Mouse (Mus musculus) embryo, embryonic 10.5 days (tissue): ENCODE measurements around the gene Gm28308.
A peak's percentile ranks its signal among the peaks of the same experiment; 100 is the strongest.

Experiments used
- DNase-seq: peaks from one replicate; pipeline ENCODE4 v3.0.0-alpha.2; 2015; ENCODE audit warnings: low spot score

Gm28308 gene

DNA sequence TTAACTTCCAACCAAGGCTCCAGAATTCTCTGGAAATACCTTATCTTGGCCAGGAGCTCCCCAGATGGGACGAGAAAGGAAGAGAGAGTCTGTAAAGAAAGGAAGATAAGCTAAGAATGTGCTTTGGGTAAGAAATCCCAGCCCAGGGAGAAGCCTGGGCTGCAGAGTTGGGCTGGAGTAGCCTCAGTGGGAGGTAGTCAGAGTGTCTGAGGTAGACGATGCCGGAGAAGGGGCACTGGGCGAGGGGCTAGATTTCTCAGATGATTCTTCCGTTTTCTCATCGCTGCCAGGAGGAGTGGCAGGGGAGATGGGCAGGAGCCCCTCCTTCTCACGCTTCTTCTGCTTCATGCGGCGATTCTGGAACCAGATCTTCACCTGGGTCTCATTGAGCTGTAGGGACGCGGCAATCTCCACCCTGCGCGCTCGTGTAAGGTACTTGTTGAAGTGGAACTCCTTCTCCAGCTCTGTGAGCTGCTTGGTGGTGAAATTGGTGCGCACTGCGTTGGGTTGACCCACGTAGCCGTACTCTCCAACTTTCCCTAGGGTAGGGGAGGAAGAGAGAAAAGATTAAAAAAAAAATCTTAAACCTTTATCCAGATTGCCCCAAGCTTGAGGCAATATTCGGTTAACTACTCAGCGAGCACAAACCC lies 56.5 kb downstream of the Gm28308 start:
- DNase-seq = peak; percentile 31

DNA sequence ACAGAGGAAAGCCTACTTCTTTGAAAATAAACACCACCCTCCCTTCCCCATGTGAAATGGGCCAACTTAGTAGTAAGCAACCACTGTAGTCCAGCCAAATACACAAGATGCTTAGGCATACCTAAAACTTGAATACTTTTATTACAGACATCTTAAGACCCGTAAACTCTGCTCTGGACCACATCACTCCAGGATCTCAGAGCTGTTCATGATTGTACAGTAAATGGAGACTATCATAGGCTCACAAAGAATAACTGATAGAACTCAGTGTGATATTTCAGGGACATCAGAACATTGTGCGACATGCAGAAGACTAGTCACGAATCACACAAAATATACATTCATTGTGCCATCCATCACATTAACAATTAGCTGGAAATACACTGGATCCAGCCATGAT lies 57.7 kb downstream of the Gm28308 start:
- no peak for DNase-seq

GRCm38 (mm10) chr6:52154044-52154443 lies 59.1 kb downstream of the Gm28308 start:
- no peak for DNase-seq

DNA sequence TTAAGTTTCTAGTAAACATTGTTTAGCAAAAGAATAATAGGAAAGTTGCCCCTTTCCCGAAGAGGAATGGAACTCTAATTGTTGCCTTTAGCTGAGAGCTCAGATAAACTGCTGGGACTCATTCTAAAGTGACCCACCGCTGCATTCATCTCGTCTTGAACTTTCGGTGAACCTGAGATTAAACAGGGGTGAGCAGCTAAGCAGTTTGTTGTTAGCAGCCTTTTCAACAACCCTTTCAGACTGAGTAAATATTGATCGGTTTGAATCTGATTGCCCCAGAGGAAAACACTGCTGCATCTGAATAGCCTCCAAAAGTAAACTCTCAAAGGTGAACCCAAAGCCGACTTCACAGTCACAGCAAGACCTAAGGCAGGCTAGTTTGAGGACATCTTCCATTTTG lies 59.9 kb downstream of the Gm28308 start:
- peak; percentile 77 for DNase-seq

DNA sequence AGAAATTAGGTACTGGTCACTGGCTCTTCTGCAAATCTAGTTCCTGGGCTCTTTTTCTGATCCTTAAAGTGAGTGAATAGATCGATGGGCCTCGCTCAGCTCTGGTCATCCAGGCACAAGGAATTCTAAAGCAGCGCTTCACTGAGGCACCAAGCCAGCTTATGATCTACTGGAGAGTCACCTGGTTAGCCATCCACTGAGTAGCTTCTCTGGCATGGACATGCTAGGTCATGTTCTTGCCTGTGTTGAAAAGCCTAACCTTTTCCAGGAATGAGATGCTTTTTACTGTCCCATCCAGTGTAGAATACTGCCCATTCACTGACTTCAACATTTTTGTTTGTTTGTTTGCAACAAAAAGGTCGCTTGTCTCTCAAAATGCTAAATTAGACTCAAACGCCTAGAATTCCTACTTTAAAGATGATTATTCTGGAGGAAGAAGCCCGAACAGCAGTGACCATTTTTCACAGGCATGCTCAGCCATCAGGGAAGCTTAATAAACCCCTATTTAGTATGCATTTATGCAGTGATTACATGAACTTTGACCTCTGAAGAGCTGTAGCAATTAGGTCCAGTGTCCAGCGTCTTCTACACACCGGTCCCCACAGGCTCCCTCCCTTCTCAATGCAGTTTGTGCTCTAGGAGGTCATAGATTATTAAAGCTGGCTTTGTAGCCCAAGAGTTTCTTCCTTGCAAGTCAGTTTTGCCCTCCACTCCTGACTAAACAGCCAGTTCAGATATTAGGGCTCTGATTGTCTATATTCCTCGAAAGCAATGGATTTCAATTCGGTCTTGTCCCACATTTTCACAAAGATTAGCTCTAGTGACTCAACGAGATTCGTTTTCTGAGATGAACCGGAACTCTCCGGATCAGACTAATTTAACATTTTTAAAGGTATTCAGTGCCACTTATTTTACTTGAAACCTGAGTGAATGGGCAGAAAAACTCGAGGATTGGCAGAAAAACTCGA lies 60.6 kb downstream of the Gm28308 start:
- DNase-seq = peak; percentile 60

GRCm38 (mm10) chr6:52151571-52151970 lies 61.6 kb downstream of the Gm28308 start:
- DNase-seq = peak; percentile 47

DNA sequence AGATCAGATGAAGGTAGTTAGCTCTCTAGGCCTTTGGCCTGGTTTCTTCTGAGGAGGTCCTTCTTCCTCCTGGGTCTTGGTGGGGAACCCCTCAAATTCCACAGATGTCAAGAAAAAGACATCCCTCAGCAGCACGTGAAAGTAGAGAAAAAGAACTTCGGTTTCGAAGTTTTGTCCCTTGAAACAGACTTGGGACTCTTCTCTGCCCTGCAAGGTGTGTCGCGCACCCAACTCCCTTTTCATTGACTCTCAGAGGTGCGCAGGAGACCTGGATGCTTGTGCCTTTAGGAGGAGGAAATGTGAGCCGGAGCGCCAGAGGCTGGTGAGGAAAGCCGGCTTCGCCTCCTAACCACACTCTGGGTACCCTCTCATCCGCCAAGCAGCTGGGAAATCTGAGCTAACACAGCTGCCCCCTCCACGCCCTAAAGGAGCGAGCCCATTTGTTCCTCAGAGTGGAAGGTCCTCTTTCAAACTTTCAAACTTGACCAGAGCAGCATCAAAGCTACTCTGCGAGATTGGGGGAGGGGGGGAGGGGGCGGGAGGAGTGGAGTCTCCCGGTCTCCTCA lies 62.7 kb downstream of the Gm28308 start:
- DNase-seq = peak; percentile 76

GRCm38 (mm10) chr6:52139115-52139514 lies 74.0 kb downstream of the Gm28308 start:
- no peak for DNase-seq

DNA sequence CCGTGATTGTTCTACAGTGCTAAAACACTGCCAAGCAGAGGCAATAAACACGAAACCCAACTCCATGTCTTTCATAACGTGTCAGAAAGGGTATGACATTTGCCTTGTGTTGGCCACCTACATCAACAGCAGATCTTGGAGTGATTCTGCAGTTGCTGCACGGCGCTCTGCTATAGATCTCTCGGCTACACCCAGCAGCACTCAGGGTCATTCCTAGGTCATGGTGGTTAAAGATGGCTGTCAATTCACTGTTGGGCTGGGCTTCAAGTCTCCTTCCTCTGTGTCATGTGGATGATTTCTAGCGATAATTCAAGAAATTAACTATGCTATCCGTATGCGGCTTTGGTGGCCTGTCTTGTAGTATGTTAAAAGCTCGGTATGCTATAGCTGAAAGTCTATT lies 74.6 kb downstream of the Gm28308 start:
- peak; percentile 60 for DNase-seq

- DNase-seq = peak; percentile 83
Observed at GRCm38 (mm10) chr6:52137841-52138535, 75.2 kb downstream of the Gm28308 start.

DNA sequence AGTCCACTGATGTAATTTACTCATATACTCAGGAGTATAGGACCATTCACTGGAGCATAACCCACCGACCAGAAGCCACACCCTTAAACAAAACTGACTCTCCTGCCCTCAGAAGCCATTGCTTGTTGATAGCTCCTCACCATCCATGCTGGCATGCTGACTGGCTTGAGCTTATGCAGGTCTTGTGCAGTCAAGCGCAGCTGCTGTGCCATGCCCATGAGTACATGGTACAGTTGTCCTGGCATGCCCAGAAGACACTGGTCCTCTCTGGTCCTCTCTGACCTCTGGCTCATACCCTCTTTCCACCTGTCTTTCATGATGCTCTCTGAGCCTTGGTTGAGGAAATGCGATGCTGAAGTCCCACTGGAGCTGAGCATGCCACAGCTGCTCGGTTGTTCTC lies 89.5 kb downstream of the Gm28308 start:
- no peak for DNase-seq

- no peak for DNase-seq
Observed at GRCm38 (mm10) chr6:52121173-52121572, 92.0 kb downstream of the Gm28308 start.

- DNase-seq = peak; percentile 68
Observed at GRCm38 (mm10) chr6:52118903-52119635, 94.1 kb downstream of the Gm28308 start.

GRCm38 (mm10) chr6:52115899-52116298 lies 97.2 kb downstream of the Gm28308 start:
- no peak for DNase-seq
